Mouse (Mus musculus) 3134 (cell line): ENCODE measurements around the gene Flvcr2.
A peak's percentile ranks its signal among the peaks of the same experiment; 100 is the strongest.

Experiments
- DNase-seq: peaks from one replicate; pipeline ENCODE4 v3.0.0-alpha.2; 2011; ENCODE audit warnings: low spot score; ENCODE audit not compliant: insufficient read length; ENCODE audit errors: extremely low read depth

Flvcr2 gene

GRCm38 (mm10) chr12:85729022-85729944 is 17.1 kb upstream of the Flvcr2 start:
- DNase-seq, result no peak

- no peak for DNase-seq
These were observed 16.4 kb upstream of the Flvcr2 start for GRCm38 (mm10) chr12:85729945-85730290.

- no peak for DNase-seq
These were observed 10.1 kb upstream of the Flvcr2 start for GRCm38 (mm10) chr12:85736203-85736602.

- peak; percentile 16 for DNase-seq
These were observed 9.4 kb upstream of the Flvcr2 start for GRCm38 (mm10) chr12:85736960-85737359.

- no peak for DNase-seq
These were observed 419 bp downstream of the Flvcr2 start for GRCm38 (mm10) chr12:85746696-85747219.

- no peak for DNase-seq
These were observed 1.0 kb downstream of the Flvcr2 start for GRCm38 (mm10) chr12:85747343-85747742.

GRCm38 (mm10) chr12:85749861-85750260 is 3.5 kb downstream of the Flvcr2 start:
- DNase-seq, result no peak

- DNase-seq, result no peak
These were observed 5.8 kb downstream of the Flvcr2 start for GRCm38 (mm10) chr12:85752116-85752515.

- DNase-seq, result no peak
These were observed 6.9 kb downstream of the Flvcr2 start for GRCm38 (mm10) chr12:85753223-85753622.

GRCm38 (mm10) chr12:85754611-85755265 is 8.4 kb downstream of the Flvcr2 start:
- no peak for DNase-seq

- no peak for DNase-seq
These were observed 10.1 kb downstream of the Flvcr2 start for GRCm38 (mm10) chr12:85756455-85756854.

GRCm38 (mm10) chr12:85757074-85757473 is 10.7 kb downstream of the Flvcr2 start:
- DNase-seq, result no peak

GRCm38 (mm10) chr12:85758741-85759140 is 12.4 kb downstream of the Flvcr2 start:
- DNase-seq, result no peak

GRCm38 (mm10) chr12:85761471-85761870 is 15.1 kb downstream of the Flvcr2 start:
- DNase-seq, result no peak

GRCm38 (mm10) chr12:85764686-85765085 is 18.3 kb downstream of the Flvcr2 start:
- no peak for DNase-seq

GRCm38 (mm10) chr12:85766287-85766686 is 19.9 kb downstream of the Flvcr2 start:
- no peak for DNase-seq

GRCm38 (mm10) chr12:85767750-85768149 is 21.4 kb downstream of the Flvcr2 start:
- DNase-seq, result no peak

GRCm38 (mm10) chr12:85771356-85771755 is 25.0 kb downstream of the Flvcr2 start:
- DNase-seq, result no peak

GRCm38 (mm10) chr12:85778962-85779361 is 32.6 kb downstream of the Flvcr2 start:
- no peak for DNase-seq

- DNase-seq, result no peak
These were observed 33.4 kb downstream of the Flvcr2 start for GRCm38 (mm10) chr12:85779707-85780106.

- no peak for DNase-seq
These were observed 35.3 kb downstream of the Flvcr2 start for GRCm38 (mm10) chr12:85781606-85782005.
